Mouse (Mus musculus) forebrain, embryonic 10.5 days (tissue): ENCODE data around the gene Tas2r129. TPM values are rescaled to one million over a fixed set of nuclear protein-coding genes. Genes with fewer than 3 reads are reported as not detected.
"Not testable (repeated sequence)": the region's sequence is repeated elsewhere in the genome, so short reads cannot be mapped to it uniquely, and the experiment has no call there.

Source experiments
- DNase-seq: peaks from one replicate; pipeline ENCODE4 v3.0.0-alpha.2; 2017; ENCODE audit warnings: low spot score; ENCODE audit errors: extremely low spot score
- H3K27ac ChIP-seq: fragments of 300-500 bp; sonication (generic); 2 replicates; pipeline ENCODE4 v1.5.1; 2016; ENCODE audit warnings: mild to moderate bottlenecking
- H3K27me3 ChIP-seq: fragments of 300-500 bp; sonication (generic); 2 replicates; pipeline ENCODE4 v1.6.1; 2016; ENCODE audit warnings: mild to moderate bottlenecking; ENCODE audit not compliant: poor library complexity, severe bottlenecking
- H3K36me3 ChIP-seq: fragments of 300-500 bp; sonication (generic); replicated peaks from 2 replicates; pipeline ENCODE4 v1.6.1; 2016; ENCODE audit warnings: mild to moderate bottlenecking, moderate library complexity
- H3K4me1 ChIP-seq: fragments of 300-500 bp; sonication (generic); 2 replicates; pipeline ENCODE4 v1.6.1; 2016
- H3K4me3 ChIP-seq: fragments of 300-500 bp; sonication (generic); 2 replicates; pipeline ENCODE4 v1.5.1; 2016; ENCODE audit warnings: mild to moderate bottlenecking, moderate library complexity
- H3K9me3 ChIP-seq: fragments of 300-500 bp; sonication (generic); 2 replicates; pipeline ENCODE4 v1.6.1; 2016; ENCODE audit warnings: mild to moderate bottlenecking, moderate library complexity
- WGBS: fragments of 180-500 bp; shearing (Covaris S2); methylation state at CpG from one replicate; pipeline ENCODE4 v1.1.7; 2016; 5-methylcytosine and 5-hydroxymethylcytosine counted together
- polyA plus RNA-seq: library from polyadenylated mRNA; unstranded; fragments of >200 nt; fragmentation: Nextera tagmentation; extraction: Ambion mirVana; gene quantifications from 2 replicates; pipeline ENCODE4 v1.2.1, GENCODE M21; 2016

Tas2r129 gene
- not detected in 2 replicates for polyA plus RNA-seq

DNA sequence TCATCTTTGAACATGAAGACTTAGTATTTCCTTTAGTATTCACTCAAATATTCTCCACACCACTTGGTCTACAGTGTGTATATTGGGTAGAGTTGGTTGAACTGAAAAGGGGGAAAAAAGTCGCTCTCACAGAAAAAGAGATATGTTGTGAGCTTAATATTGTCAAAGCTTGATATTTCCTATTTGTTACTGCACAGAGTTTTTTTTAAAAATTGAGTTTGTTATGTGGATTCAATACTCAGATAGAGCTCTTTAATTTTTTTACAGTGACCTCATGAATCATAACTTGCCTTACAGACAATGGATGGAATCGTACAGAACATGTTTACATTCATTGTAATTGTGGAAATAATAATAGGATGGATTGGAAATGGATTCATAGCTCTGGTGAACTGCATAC, at the start of gene Tas2r129:
Gene Tas2r129, plus strand, starts transcription at position 301 of the 400 bp plus-strand sequence.
- Histone ChIP-seq H3K27me3 (no peaks in the 10 kb centered on the region), H3K9me3 (no peaks in the 10 kb centered on the region), H3K27ac (no peak within 1 kb of the TSS), H3K4me3 (no peak within 1 kb of the TSS), H3K4me1 (no peaks in the 10 kb centered on the region), H3K36me3 (no peaks in the 10 kb centered on the region)
- no peak for DNase-seq
- WGBS, result 87% methylated on average over 2 of the region's 2 CpGs

DNA sequence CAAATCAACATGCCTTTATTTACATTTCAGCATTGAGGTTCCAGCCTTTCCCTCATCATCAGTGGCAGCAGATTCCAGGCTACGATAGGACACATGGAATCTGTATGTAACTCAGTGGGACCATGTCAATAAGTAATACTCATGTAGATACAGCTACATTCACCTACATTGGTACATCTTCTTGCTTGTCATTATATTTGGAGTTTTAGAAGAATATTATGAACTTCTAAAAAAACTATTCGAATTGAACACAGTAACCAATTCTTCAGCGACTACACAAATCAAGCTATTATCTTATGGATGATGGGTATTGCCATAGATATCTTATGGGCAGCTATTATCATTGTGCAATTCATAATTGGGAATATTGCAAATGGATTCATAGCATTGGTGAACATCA, 41.6 kb upstream of the Tas2r129 start, which contains the start of gene Tas2r125:
Gene Tas2r125, plus strand, starts transcription at position 301 of the 400 bp plus-strand sequence.
- Histone ChIP-seq H3K4me3 (no peak within 1 kb of the TSS), H3K27ac (no peak within 1 kb of the TSS), H3K9me3 (no peaks in the 10 kb centered on the region), H3K4me1 (no peaks in the 10 kb centered on the region), H3K36me3 (no peaks in the 10 kb centered on the region), H3K27me3 (no peaks in the 10 kb centered on the region)
- DNase-seq, result no peak
- 86% methylated on average over 3 of the region's 3 CpGs for WGBS

DNA sequence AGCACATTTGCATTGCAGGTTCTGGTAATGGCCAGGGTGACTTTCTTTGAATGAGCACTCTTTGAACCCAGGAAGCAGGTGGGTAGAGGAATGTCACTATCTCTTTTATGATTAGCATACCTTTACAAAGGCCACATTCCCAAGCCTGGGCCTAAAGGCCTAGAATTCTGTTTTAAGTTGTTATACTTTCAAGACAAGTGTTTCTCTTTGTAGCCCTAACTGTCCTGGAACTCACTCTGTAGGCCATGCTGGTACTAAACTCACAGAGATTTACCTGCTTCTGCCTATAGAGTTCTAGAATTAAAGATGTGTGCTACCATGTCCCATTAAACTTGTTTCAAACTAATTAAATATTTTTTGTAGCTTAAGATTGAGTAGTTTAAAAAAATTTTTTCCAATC, 9.5 kb upstream of the Tas2r129 start:
- H3K27me3 ChIP-seq, H3K4me1 ChIP-seq, H3K36me3 ChIP-seq, H3K4me3 ChIP-seq, H3K27ac ChIP-seq, H3K9me3 ChIP-seq, DNase-seq: not testable (repeated sequence)

DNA sequence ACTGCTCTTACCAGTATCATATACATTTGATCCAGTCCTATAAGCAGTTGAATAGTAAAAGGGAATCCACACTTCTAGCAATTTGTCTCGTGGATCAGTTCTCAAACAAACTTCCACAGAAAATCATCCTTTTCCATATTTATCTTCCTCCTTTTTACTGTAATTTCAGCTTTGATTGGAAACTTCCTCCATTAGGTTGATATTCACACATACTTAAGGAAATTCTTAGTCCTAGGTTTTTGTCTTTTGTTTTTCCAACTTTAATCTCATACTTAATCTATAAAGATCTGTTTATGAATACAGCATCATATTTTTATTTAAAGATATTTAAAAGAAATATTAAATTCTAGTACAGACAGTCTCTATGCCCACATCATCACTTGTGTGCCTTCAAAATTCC, 6.9 kb downstream of the Tas2r129 start, which contains the start of gene Tas2r131:
Gene Tas2r131, minus strand, starts transcription at position 101 of the 400 bp plus-strand sequence.
- Histone ChIP-seq H3K9me3 (no peaks in the 10 kb centered on the region), H3K4me1 (no peaks in the 10 kb centered on the region), H3K27ac (no peak within 1 kb of the TSS), H3K4me3 (no peak within 1 kb of the TSS), H3K36me3 (no peaks in the 10 kb centered on the region), H3K27me3 (no peaks in the 10 kb centered on the region)
- no peak for DNase-seq
- 81% methylated on average over 1 of the region's 1 CpGs for WGBS

DNA sequence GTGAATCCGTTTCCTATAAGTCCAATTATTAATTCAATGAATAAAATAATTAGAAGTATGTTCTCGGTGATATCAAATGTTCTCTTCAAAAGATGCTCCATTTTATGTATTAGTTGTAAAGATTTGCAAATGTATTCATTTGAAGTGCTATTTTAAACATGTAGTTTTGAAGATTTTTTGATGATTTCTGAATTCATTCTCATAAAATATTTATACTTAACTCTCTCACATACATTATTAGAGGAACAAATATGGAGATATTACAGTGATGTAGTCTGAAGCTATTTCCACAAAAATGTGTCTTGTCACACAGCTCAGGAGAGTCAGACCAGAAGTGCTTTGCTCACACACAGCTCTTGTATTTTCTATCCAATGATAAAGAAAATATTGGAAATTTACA, 30.0 kb downstream of the Tas2r129 start, which contains the start of gene Tas2r109:
Gene Tas2r109, minus strand, starts transcription at position 101 of the 400 bp plus-strand sequence.
- DNase-seq, result no peak
- Histone ChIP-seq H3K27ac (no peak within 1 kb of the TSS), H3K4me1 (no peaks in the 10 kb centered on the region), H3K4me3 (no peak within 1 kb of the TSS), H3K27me3 (no peaks in the 10 kb centered on the region), H3K36me3 (no peaks in the 10 kb centered on the region), H3K9me3 (no peaks in the 10 kb centered on the region)
- 86% methylated on average over 2 of the region's 2 CpGs for WGBS

Other genes starting within 250 kb of the Tas2r129 start
- not detected in 2 replicates for gene Tas2r122, start 239.2 kb upstream of the Tas2r129 start, polyA plus RNA-seq
- not detected in 2 replicates for gene Tas2r115, start 213.1 kb upstream of the Tas2r129 start, polyA plus RNA-seq
- not detected in 2 replicates for gene Tas2r124, start 196.4 kb upstream of the Tas2r129 start, polyA plus RNA-seq
- not detected in 2 replicates for gene Tas2r102, start 189.0 kb upstream of the Tas2r129 start, polyA plus RNA-seq
- gene Tas2r136, start 172.9 kb upstream of the Tas2r129 start, polyA plus RNA-seq, result not detected in 2 replicates
- gene Tas2r117, start 148.3 kb upstream of the Tas2r129 start, polyA plus RNA-seq, result not detected in 2 replicates
- not detected in 2 replicates for gene Tas2r123, start 104.0 kb upstream of the Tas2r129 start, polyA plus RNA-seq
- gene Tas2r116, start 95.7 kb upstream of the Tas2r129 start, polyA plus RNA-seq, result not detected in 2 replicates
- gene Tas2r110, start 83.1 kb upstream of the Tas2r129 start, polyA plus RNA-seq, result not detected in 2 replicates
- not detected in 2 replicates for gene Tas2r113, start 58.1 kb upstream of the Tas2r129 start, polyA plus RNA-seq
- not detected in 2 replicates for gene Tas2r125, start 41.5 kb upstream of the Tas2r129 start, polyA plus RNA-seq
- not detected in 2 replicates for gene Tas2r131, start 6.8 kb downstream of the Tas2r129 start, polyA plus RNA-seq
- not detected in 2 replicates for gene Tas2r109, start 29.9 kb downstream of the Tas2r129 start, polyA plus RNA-seq
- gene Tas2r103, start 86.0 kb downstream of the Tas2r129 start, polyA plus RNA-seq, result not detected in 2 replicates
- not detected in 2 replicates for gene Tas2r140, start 104.7 kb downstream of the Tas2r129 start, polyA plus RNA-seq
- gene Smim10l1, start 153.8 kb downstream of the Tas2r129 start, polyA plus RNA-seq, result 58.9 and 62.0 TPM in 2 replicates